Mouse (Mus musculus): Measurements from ENCODE around the gene Olfr1316.

The Olfr1316 gene

DNA sequence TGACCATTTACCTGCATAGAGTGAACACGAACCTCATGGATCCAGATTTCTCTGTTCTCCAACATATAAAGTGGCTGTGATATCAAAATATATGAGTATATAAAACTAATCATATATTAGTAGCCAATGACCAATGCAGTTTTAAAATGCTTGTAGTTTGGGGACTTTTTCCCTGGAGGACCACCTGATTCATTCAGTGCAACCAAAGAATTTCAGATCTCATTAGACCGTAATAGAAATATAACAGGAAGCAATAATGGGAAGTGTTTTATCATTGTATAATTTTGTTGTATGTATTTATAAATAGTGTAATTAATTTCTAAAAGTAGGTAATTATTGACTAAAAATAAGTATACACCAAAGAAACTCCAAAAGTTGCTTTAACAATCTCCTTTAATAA is at the start of gene Olfr1316:
Gene Olfr1316 (minus strand): TSS at position 101 of the 400 bp plus-strand sequence.
- DNase-seq: no peak

DNA sequence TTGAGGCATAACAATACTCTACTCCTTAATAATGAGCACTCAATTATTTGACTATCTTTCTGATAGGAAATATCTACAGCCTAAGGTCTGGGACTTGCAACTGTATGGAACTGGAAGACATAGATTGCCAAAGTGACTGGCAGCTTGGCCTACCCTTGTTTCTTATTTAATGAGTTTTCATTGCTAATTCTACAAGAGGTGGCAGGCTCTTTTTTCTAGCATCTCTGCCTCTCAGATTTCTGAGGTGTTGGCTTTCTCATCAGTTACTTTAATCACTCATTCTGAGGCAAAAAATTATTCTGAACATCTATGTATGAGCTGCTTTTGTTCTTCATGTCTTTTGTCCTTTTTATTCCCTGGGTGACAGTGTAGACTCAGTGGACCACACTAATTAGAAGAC is 19.1 kb upstream of the Olfr1316 start, which contains the start of gene Olfr1318:
Gene Olfr1318 (plus strand): TSS at position 301 of the 400 bp plus-strand sequence.
- no peak for DNase-seq

DNA sequence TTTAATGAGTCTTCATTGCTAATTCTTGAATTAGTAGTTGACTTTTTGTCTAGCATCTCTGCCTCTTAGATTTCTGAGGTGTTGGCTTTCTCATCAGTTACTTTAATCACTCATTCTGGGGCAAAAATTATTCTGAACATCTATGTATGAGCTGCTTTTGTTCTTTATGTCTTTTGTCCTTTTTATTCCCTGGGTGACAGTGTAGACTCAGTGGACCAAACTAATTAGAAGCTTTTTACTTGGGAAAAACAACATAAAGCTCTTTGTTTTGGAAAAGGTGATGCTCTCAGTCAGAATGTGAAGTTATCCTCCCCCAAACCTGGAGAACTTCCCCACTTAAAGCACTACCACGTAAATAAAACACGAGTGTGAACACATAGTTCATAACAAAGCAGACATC is 5.3 kb upstream of the Olfr1316 start, which contains the start of gene Olfr1317:
Gene Olfr1317 (plus strand): TSS at position 301 of the 400 bp plus-strand sequence.
- no peak for DNase-seq

DNA sequence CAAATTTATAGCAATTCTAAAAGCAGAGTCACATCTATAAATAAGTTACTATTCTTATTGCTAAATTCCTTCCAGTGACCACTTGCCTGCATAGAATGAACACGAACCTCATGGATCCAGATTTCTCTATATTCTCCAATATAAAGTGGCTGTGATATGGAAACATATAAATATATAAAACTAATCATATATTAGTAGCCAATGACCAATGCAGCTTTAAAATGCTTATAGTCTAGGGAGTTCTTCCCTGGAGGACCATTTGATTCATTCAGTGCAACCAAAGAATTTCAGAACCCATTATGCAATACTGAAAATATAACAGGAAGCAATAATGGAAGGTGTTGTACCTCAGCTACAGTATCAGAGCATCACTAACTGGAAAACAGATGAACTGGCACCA is 19.4 kb downstream of the Olfr1316 start, which contains the start of gene Olfr1315-ps1:
Gene Olfr1315-ps1 (minus strand): TSS at position 101 of the 400 bp plus-strand sequence.
- DNase-seq: no peak

DNA sequence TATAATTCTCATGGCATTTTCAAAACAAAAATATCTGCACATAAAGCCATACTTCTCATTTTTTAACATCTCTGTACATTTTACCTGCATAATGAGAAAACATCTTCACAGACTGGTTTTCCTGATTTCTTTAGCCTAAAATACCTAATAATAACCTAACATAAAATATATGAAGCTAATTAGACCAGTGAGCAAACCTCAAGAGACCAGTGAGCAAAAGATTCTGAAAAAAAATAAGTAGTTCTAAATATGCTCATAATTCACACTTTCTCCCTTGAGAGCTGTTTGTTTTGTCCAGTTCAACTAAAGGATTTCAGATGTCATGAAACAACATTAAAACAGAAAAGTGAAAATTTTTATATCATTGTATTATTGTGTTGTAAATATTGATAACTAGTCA is 38.1 kb downstream of the Olfr1316 start, which contains the start of gene Olfr1314:
Gene Olfr1314 (minus strand): TSS at position 101 of the 400 bp plus-strand sequence.
- no peak for DNase-seq

DNA sequence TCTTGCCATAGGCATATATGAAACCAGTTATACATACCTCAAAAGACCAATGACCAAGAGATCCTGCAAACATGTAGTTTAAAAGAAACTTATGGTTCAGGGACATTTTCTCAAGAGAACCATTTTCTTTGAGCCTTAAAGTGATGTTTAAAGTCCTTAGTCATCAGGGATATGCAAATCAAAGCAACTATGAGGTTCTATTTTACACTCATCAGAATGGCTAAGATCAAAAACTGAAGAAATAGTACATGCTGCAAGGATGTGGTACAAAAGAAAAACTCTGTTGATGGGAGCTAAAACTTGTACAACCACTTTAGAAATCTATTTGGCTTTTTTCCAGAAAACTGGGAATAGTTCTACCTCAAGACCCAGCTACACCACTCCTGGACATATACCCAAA is 57.0 kb downstream of the Olfr1316 start, which contains the start of gene Olfr1313:
Gene Olfr1313 (minus strand): TSS at position 101 of the 400 bp plus-strand sequence.
- no peak for DNase-seq

All from right cerebral cortex, adult 18-20 months (tissue).